Mouse (Mus musculus): ENCODE data around the gene Mchr1. TPM values are rescaled to one million over a fixed set of nuclear protein-coding genes. Genes with fewer than 3 reads are reported as not detected.
"Not testable (repeated sequence)": the region's sequence is repeated elsewhere in the genome, so short reads cannot be mapped to it uniquely, and the experiment has no call there.

Mchr1 gene
- total RNA-seq (2021), result 1 to 10 TPM; 1.9 TPM
- long read RNA-seq, experiment 1, transcript Mchr1-201 (2 exons, 2,189 nt), result major isoform, 7 of 7 reads
- long read RNA-seq, experiment 1, partial matches to known transcripts, result 0 of 7 reads
- long read RNA-seq, experiment 1, other reads (novel, unspliced or antisense), result 0 of 7 reads
- long read RNA-seq, experiment 2, transcript Mchr1-201 (2 exons, 2,189 nt), result major isoform, 5 of 5 reads
- long read RNA-seq, experiment 2, partial matches to known transcripts, result 0 of 5 reads
- long read RNA-seq, experiment 2, other reads (novel, unspliced or antisense), result 0 of 5 reads

DNA sequence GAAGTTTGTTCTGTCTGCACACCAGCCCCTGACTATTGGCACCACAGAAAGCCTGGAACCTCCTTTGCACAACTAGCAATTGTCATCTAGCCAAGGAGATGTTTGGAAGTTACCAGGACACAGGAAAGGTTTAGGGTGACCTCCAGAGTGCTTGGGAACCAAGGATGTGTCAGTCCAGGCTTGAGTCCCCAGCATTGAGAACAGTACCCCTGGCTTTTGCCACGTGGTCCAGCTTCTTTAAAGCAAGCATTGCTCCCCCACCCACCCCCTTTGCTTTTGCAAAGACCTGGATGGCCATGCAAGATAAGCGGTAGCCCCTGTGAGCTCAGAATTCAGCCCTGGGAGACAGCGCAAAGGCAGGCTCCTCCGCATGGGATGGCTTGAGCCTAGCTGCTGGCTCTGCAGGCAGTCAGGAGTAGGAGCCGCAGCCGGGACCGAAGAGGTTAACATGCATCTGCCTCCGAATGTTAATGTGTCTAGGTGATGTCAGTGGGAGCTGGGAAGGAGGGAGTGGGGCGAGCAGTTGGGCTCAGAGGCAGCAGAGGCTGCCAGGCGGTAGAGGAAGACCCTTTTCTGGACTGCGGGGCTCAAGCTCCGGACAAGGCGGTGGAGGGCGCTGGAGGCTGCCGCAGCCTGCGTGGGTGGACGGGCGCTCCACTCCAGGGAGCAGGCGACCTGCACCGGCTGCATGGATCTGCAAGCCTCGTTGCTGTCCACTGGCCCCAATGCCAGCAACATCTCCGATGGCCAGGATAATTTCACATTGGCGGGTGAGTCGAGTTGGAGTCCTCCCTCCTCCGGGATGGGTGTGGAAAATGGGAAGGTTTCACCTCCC, at the start of gene Mchr1:
Mchr1 (plus strand) TSS at position 414 of the 835 bp plus-strand sequence.
- peak; percentile 59 for DNase-seq

DNA sequence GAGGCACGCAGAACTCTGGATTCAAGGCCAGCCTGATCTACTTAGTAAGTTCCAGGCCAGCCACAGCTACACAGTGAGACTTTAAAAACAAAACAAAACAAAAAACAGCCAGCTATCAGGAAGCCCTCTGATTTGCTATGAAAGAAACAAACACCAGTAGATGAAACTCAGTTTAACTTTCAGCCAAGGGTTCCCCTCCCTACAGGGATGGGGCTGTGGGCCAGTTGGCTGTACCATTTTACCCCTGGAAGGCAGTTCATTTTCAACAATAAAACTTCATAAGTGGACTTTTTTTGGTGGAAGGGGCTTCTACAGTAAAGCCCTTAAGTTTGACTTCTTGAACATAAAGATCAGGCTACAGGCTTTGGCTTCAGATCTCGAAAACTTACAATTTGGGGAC, 46.2 kb upstream of the Mchr1 start:
- no peak for DNase-seq

DNA sequence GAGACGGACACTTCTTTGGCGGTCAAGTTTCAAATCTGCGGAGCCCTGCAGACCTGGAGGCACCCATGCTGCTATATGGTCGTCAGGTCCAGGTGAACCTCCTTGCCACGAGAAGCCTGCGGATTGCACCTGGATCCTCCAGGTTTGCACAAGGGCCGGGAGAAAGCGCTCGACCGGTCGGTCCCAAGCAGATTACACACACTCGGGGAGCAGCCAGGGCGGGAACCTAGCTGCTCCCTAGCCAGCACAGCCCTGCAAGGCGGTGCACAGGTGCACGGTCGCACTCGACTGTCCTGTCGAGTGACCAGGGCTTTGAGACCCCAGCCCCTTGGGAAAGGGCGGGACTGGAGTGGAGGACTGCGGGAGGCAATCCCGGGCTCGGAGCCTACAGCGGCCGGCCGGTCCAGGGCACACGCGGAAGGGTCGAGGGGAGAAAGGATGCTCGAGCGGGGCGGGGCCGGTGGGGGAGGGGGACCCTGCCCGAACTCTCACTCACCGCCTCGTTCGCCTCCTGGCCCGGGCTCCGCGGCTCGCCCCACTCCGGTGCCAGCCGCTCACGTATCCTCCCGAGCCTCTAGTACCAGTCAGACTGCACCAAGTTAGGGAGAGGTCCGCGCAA, 45.2 kb upstream of the Mchr1 start:
- DNase-seq, result peak; percentile 48

DNA sequence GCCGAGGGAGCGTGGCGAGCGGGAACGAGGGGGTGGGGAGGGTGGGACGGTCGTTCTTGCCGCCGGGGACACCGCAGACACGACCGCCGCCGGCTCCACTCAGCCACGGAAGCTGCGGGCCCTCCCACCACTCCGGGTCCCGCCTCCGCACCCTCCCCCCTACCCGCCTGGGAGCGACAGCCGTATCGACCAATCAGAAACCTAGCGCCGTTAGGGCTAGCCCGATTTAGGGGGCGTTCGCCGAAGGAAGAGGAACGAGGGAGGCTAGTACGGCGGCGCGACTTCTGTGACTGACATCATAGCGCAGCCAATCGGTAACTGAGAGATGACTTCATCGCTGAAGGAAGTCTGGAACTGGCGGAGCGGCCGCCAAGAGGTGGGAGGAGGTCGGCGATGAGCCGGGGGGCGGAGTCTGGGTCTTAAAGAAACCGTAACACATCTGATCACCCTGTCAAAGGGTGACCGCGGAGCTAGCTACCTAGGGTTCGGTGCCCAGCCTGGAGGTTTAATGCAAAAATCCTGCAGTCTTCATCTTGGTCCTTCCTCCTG, 44.6 kb upstream of the Mchr1 start, which contains the start of gene Mrtfa:
Mrtfa (minus strand) TSS at position 128 of the 549 bp plus-strand sequence.
- DNase-seq, result peak; percentile 98

DNA sequence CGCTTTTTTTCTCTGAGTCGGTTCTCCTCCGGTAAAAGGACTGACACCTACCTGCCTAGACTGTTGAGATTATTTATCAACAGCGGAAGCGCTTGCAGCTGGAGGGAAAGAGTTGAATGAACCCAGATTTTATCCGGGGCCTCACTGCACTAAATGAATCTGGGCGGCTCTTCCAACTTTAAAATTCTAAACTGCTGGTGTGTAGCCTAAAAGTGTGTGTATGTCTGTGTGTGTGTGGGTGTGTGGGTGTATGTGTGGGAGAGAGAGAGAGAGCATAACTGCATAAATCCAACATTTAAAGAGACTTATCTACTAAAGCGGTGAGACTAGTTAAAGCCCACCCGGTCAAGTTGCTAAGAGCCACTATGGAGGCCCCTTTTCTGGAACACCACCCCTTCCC, 44.0 kb upstream of the Mchr1 start:
- DNase-seq, result no peak

DNA sequence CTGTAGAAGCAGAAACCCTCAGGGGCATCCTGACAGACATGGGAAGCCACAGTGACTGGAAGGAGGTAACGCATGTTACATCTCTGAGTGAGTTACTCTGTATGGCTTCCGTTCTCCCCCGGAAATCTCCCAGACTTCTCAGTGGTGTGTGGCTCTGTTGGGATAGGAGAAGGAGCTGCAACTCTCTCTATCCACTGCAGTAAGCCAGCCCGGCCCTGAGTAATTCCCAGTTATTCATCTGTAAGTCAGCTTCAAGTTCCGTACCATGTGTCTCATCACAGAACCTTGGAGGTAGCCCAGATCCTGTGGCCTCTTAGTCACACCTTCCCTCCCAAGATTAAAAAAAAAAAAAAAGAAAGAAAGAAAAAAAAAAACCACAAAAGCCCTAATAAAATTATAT, 43.0 kb upstream of the Mchr1 start:
- DNase-seq, result no peak

DNA sequence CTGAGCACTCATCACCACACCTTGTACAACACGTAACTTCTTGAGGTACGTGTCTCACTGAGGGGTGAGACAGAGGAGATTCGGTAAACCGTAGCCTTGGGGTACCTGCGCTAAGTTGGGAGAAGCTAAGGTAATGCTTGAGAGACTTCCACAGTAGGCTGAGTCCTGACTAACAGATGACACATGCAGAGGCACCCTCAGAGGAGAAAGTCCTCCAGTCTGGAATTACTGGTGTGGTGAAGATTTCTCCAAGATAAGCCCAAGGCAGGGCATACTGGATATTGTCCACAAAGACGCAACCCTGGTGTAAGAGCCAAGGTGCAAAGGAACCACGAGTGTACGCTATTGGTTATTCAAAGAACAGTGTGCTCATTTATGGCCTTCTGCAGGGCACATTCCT, 42.4 kb upstream of the Mchr1 start:
- DNase-seq, result no peak

DNA sequence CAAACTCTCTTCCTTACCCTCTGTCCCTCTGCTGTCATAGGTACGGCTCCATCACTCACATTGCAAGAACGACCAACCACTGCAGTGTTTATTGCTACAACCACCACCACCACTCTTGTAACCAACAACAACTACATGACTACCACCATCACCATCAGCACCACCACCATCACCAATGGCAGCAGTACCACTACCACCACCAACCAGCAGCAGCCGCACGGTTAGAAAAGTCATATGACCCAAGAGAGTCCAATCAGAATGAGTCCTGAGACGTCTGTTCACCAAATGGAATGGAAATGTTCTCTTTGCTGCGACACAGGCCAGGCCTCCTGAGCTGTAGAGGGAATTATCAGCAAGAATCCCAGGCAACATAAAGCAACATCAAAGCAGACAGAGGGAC, 40.5 kb upstream of the Mchr1 start:
- no peak for DNase-seq

DNA sequence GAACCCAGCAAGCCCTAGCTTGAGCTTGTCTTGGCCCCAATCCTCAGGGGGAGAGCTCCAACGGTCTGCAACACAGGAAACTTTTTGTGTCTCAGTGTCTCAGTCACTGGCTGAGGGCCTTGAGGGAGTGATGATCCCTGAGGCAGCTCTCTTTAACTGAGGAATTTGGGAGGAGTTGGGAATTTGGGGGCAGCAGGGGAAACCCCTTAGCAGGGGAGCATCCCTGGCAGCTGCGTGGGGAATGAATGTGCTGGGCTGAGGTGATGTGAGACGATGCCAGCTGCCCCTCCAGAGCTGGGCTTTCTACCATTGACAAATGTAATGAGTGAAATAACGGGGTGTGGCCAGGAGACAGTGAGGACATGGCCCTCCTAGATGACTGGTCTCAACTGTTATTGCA, 39.9 kb upstream of the Mchr1 start:
- DNase-seq, result no peak

DNA sequence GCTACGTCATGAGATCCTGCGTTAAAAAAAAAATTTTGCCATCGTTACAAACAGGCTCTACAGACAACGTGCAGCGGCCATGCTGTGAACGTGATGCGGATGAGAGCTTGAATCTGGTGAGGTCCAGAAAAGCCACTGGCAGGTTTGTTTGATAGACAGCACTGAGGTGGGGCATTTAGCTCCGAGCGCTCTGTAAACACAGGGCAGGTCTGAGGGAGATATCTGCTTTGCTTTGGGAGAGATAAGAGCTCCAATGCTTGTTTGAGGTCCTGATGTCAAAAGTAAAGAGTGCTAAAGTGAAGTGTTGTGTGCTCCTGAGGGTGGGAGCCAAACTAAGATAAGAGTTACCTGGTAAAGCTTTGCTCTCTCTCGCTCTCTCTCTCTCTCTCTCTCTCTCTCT, 38.1 kb upstream of the Mchr1 start:
- DNase-seq, result no peak

DNA sequence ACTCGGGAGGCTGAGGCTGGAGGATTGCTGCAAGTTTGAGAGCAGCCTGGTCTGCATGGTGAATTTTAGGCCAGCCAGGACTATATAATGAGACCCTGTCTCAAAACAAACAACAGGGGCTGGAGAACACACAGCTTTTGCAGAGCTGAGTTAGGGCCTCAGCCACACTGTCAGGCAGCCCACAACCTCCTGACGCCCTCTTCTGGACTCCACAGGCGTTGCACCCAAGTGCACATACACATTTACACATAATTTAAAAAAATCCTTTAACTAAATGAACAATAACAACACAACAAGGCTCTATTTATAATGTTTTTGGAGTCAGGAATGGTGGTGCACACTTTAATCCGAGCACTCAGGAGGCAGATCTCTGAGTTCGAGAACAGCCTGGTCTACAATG, 36.9 kb upstream of the Mchr1 start:
- no peak for DNase-seq

DNA sequence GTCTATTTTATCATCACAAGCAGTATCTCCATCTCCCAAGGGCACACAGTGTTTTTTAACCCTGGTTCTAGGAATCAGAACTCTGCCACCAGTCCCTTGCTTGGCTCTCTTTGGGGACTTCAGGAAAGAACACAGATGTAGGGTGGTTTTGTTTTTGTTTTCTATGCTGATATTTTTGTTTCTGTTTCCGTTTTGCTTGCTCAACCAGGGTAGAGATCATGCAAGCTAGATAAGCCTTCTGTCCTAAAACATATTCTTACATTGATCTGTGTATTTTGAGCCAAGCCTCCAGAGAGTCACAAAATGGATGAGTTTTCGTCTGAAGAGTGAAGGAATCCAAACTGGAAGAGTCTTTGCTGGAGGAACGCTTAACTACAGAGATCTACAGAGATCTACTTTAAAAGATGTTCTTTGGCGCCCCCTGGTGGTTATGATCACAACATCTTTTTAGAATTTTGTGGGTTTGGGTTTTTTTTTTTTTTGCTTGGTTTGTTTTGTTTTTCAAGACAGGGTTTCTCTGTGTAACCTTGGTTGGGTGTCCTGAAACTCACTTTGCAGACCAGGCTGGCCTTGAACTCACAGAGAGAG, 35.8 kb upstream of the Mchr1 start:
- DNase-seq, result peak; percentile 86

DNA sequence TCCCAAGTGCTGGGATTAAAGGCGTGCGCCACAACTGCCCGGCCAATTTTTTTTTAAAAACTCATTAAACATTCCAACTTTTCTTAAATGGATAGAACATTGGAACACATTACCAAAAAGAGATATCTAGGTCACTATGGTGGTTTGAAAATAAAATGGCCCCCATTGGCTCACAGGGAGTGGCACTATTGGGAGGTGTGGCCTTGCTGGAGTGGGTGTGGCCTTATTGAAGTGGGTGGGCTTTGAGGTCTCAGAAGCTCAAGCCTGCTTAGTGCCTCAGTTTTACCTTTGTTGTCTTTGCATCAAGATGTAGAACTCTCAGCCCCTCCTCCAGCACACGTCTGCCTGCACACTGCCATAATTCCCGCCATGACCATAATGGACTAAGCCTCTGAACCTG, 32.8 kb upstream of the Mchr1 start:
- no peak for DNase-seq

DNA sequence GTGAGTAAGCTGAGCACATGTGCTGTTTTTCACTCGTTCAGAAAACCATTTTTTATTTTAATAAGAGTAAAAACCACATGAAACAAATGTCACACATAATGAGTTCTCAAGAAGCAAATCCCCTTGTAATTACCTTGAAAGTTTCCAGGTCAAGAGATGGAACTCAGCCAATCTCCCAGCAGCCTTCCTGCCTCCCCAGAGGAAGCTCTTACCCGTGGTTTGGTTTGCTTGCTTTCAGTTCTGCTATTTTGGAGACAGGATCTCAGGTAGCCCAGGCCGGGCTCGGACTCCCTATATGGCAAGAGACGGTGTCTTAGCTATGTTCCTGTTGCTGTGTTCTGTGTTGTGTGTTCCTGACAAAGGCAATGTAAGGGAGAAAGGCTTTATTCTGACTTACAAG, 24.8 kb upstream of the Mchr1 start:
- DNase-seq, result no peak

DNA sequence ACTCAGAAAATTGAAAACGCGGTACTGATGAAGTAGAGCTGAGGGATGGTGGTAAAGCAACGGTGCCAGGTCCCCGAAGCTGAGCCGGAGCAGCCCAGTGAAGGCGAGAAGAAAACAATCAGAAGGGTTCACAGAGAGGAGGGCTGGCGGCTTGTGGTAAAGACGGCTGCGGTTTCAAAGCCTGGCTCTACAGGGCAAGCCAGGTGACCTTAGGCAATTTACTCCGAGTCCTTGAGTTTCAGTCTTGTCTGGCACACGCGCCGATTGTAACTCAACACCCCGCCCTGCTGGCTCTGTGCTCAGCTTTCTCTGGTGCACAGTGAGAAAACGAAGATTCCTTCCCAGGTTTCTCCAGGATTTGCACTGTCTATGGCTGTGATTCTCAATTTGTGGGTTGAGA, 22.3 kb upstream of the Mchr1 start:
- DNase-seq, result peak; percentile 67

DNA sequence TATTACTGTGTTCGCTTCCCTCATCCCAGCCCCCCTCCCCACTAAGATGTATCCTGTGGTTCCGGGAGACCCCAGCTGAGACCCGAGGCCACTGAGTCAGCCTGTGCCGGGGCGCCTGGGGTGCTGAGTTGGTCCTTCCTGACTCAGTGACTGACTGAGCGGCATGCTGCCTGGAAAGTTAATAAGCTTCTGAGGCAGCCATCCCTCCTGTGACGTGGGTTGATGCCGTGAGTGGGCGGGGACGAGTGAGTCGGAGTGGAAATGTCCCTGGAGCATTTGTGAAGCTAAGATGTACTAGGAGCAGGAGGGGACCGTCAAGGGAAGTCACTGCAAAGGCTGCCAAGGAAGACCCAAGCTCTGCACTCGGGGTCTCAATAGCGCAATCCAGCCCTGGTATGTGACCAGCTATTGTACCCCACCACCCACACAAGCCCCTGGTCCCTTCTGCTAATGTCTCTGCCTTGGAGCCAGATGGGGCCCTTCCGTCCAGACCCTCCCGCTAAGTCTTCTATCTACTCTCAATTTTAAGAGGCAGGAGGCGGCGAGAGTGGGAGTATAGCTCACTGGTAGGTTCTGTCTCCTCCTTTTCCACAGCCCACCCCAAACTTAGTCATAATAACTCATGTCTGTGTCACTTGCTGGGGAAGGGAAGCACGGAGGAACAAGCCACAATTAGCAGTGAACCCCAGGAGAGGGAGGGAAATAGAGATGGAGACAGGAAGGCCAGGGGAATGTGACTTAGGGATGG, 18.2 kb upstream of the Mchr1 start:
- no peak for DNase-seq

DNA sequence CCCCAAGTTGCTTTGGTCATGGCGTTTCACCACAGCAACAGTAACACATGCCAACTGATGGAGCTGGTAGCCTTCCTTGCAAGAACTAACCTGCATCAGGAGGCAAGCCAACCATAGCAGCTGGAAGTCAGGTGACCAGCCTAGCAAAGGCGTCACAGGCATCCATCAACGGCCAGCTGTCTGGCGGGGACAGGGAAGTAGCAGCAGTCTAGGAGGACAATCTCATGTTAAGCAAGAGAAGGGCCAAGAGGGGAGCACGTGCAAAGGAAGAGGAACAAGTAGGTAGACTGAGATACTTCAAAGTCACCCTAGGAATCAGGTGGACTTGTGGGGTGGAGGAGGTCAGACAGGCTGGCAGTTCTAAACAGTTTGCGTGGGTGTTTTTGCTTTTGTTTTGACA, 16.2 kb upstream of the Mchr1 start:
- no peak for DNase-seq

DNA sequence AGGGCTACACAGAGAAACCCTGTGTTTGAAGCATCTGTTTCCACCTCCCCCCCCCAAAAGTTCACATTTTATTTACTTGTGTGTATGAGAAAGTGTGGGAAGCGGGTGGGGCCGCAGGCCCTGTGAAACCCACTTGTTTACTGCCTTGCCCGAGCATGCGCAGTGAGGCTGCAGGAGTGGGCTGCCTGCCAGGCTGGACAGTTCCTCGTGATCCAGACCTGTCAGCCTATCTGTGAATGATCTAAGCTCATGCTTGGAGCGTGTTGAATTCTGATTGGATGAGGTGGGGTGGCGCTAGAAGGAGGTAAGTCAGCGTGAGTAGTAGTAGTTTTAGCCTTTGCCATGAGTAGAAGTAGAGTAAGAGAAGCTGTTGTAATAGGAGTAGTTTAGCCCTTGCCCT, 15.2 kb upstream of the Mchr1 start:
- DNase-seq, result not testable (repeated sequence)

DNA sequence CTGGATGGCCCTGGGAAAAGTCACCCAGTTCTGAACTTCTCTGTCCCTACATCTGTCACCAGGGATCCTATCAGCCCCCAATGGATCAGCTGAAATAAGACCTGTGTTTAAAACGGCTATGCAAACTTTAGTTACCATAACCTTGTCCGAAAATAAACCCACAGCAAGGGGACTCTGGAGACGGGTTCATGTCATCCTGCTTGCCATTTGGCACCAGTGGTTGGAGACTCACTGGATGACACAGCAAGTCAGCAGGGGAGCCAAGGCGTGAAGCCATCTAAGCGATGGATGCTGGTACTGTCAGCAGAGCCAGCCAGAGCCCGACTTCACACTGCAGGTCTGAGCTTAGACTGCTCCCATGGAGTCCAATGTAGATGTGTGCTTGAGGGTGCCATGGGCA, 13.9 kb upstream of the Mchr1 start:
- peak; percentile 38 for DNase-seq

DNA sequence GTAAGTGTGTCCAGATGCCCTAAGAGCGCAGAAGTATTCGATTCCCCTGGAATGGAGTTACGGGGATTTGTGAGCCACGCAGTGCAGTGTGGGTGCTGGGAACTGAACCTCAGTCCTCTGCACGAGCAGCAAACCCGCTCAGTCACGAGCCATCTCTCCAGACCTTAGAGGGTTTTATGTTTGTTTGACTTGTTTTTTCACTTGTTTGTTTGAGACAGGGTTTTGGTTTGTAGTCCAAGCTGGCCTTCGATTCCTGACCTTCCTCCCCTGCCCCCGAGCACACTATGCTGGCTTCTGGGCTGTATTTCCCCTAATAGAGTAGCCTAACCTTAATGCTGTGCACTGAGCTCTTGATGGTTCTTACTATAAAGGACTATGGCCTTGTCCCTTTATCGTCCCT, 10.3 kb upstream of the Mchr1 start:
- no peak for DNase-seq

DNA sequence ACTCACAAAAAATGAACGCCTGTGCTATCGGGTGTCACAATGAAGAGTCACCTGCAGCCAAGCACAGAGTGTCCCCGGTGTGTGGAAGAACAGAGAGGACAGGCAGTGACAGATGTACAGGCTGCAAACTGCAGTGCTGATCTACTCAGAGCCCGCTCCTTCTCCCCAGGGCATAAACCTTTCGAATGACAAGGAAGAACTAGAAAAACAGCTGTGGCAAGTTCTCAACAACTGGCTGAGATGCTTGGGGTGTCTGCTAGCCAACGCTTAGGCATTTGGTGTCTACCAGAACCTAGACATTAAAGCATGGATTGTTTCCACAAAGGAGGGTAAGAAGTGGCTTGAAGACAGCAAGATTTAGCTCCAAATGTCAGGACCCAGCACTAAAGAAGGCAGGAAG, 9.6 kb upstream of the Mchr1 start:
- no peak for DNase-seq

DNA sequence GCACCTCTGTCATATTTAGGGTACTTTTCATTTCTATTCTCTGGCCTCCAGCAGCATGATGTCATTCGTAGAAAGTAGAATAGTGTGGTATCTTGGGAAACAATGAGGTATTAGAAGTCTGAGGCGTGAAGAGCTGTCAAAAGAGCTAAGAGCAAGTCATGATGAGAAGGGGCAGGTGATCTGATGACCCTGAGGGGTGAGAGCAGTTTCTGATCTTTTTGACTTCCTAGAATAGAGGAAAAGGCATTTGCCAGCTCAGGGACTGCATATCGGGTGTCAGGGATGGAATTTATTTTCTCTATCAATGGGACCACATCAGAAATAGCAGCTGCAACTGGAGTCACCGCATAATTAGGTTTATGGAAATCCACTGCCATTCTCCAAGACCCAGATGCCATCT, 8.5 kb upstream of the Mchr1 start:
- no peak for DNase-seq
